Mouse (Mus musculus) G1E (cell line): ENCODE results near the gene Izumo4. TPM values are rescaled to one million over a fixed set of nuclear protein-coding genes. Genes with fewer than 3 reads are reported as not detected.

Source experiments
- ATAC-seq: 2 replicates; pipeline ENCODE4 v1.8.0; 2016; ENCODE audit warnings: mild to moderate bottlenecking; ENCODE audit not compliant: insufficient number of reproducible peaks, poor library complexity, low FRiP score, severe bottlenecking; ENCODE audit errors: extremely low read depth
- DNase-seq: peaks from one replicate; pipeline ENCODE4 v3.0.0; 2012; ENCODE audit warnings: low spot score
- H3K27me3 ChIP-seq: 2 replicates; pipeline ENCODE4 v1.6.1; 2012; ENCODE audit warnings: mild to moderate bottlenecking, low read length, inconsistent platforms; ENCODE audit not compliant: insufficient read depth
- H3K36me3 ChIP-seq: replicated peaks from 2 replicates; pipeline ENCODE3; 2012; ENCODE audit warnings: mild to moderate bottlenecking, inconsistent platforms
- H3K4me1 ChIP-seq: 2 replicates; pipeline ENCODE4 v1.6.1; 2012; ENCODE audit warnings: low read depth, low read length, inconsistent platforms, mixed read lengths; ENCODE audit not compliant: insufficient read depth
- H3K4me3 ChIP-seq: 2 replicates; pipeline ENCODE4 v1.5.1; 2012; ENCODE audit warnings: low read depth, mild to moderate bottlenecking, inconsistent platforms, low read length, moderate library complexity, mixed read lengths
- H3K9me3 ChIP-seq: replicated peaks from 2 replicates; pipeline ENCODE4 v1.6.1; 2012; ENCODE audit warnings: inconsistent platforms
- CTCF ChIP-seq: IDR thresholded peaks from 2 replicates; pipeline ENCODE4 v1.5.1; 2012; ENCODE audit warnings: low read depth, low read length, inconsistent platforms, mixed read lengths
- GATA1 ChIP-seq: IDR thresholded peaks from 2 replicates; pipeline ENCODE4 v1.6.1; 2012; ENCODE audit warnings: borderline replicate concordance, low read length, inconsistent platforms, mixed read lengths
- GATA2 ChIP-seq: IDR thresholded peaks from 2 replicates; pipeline ENCODE4 v1.6.1; 2012; ENCODE audit warnings: low read depth, low read length, inconsistent platforms, borderline replicate concordance
- POLR2AphosphoS5 ChIP-seq: IDR thresholded peaks from 2 replicates; pipeline ENCODE4 v1.6.1; 2012; ENCODE audit warnings: low read depth, low read length, inconsistent platforms; ENCODE audit not compliant: insufficient replicate concordance
- TAL1 ChIP-seq: conservative IDR thresholded peaks from 2 replicates; pipeline ENCODE4 v1.6.1; 2012; ENCODE audit warnings: low read depth, low read length, inconsistent platforms, mixed read lengths
- polyA plus RNA-seq: library from polyadenylated mRNA; stranded (reverse); fragments of >175 nt; gene quantifications from 2 replicates; pipeline ENCODE4 v1.2.3, GENCODE M21; 2012
- total RNA-seq, 2 experiments: library from RNA; stranded (forward) in 1 of 2; stranded (reverse) in 1 of 2; fragments of 200-1000 nt in 1 of 2; fragments of >200 nt in 1 of 2; fragmentation: Nextera tagmentation in 1 of 2; gene quantifications; 2 replicates each; pipeline ENCODE4 v1.2.3; 2014 to 2017

Gene Izumo4
- total and polyA plus RNA-seq, 3 experiments: 5.9 to 8.2 (median 7.4) TPM

DNA sequence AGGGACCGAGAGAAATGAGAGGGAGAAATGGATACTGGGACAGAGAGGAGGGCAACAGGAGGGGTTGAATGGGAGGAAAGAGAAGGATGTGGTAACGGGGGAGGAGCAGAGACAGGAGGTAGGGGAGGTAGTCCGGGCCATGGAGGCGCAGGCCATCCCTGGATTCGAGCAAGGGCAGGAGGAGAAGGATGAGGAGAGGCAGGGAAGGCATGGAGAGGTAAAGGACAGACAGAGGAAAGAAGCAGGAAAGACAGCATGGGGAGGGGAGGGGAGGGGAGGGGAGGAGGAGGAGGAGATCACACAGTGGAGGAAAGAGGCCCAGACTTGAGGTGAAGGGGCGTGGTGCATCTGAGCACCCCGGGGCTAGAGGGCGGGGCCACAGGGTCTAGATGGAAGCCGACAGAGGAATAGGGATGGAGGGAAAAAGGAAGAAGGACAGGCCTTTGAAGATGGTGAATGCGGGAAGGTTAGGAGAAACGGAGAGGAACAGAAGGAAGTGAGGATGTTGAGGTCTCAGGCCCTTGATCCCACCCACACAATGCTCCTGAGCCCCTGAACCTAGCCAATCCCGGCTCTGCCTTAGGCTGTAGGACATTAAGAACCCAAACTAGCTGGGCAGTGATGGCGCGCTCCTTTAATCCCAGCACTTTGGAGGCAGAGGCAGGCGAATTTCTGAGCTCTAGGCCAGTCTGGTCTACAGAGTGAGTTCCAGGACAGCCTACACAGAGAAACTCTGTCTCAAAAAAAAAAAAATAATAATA, 44.9 kb upstream of the Izumo4 start, which contains the start of gene Btbd2:
Gene Btbd2 (minus strand): TSS at position 209 of the 761 bp plus-strand sequence.
- no peak for ATAC-seq
- Histone ChIP-seq H3K9me3 (no peaks in the 10 kb centered on the region), H3K36me3 (peaks cover 23% of the 10 kb centered on the region), H3K27me3 (no peaks in the 10 kb centered on the region), H3K4me1 (peaks cover 65% of the 10 kb centered on the region), H3K4me3 (peak within 1 kb of the TSS; percentile 99)
- TF ChIP-seq GATA2 (no peak), GATA1 (no peak), TAL1 (no peak), POLR2AphosphoS5 (no peak), CTCF (no peak)
- DNase-seq: no peak

DNA sequence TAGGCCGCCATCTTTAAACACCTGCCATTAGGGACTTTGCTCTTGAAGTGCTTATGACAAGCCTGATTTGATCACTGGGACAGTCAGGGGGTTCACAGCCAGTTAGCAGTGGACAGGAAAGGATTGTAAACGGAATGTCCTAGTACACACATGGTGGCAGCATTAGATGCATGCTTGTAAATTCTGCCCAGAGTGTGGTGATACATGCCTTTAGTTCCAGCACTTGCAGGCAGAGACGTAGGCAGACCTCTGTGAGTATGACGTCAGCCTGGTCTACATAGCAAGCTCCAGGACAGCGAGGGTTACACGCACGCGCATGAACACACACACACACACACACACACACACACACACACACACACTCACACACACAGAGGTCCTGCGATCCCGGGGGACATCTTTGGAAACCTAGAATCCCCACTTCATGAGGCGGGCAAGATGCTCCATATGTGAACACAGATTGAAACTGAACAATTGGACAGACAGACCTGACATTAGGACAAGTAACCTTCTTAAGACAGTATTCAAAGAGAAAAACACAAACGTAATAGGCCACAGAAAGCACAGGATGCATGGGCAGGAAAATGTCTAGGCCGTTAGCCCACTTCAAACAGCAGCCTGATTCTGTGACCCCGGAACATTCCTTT, 43.7 kb upstream of the Izumo4 start:
- H3K9me3 ChIP-seq: no peaks in the 10 kb centered on the region

GRCm38 (mm10) chr10:80658841-80659202, 43.2 kb upstream of the Izumo4 start:
- ATAC-seq (peak; percentile 42), DNase-seq (no peak)
- Histone ChIP-seq H3K4me3 (peak overlapping the region; percentile 50; the same call in 1 of the 2 replicates), H3K27me3 (no peaks in the 10 kb centered on the region), H3K36me3 (peaks cover 9% of the 10 kb centered on the region), H3K4me1 (peaks cover 75% of the 10 kb centered on the region), H3K9me3 (no peaks in the 10 kb centered on the region)
- TF ChIP-seq POLR2AphosphoS5 (no peak), GATA2 (no peak), CTCF (no peak), TAL1 (no peak), GATA1 (no peak)

More for the DNA sequence above, 43.7 kb upstream of the Izumo4 start:
- Histone ChIP-seq H3K4me1 (peaks cover 70% of the 10 kb centered on the region), H3K36me3 (peaks cover 12% of the 10 kb centered on the region), H3K27me3 (no peaks in the 10 kb centered on the region), H3K4me3 (peak overlapping the region; percentile 50; the same call in 1 of the 2 replicates)
- DNase-seq: no peak
- ATAC-seq: no peak
- TF ChIP-seq GATA1: no peak
- no peak for TF ChIP-seq GATA2
- no peak for TF ChIP-seq POLR2AphosphoS5
- no peak for TF ChIP-seq TAL1
- TF ChIP-seq CTCF: no peak

DNA sequence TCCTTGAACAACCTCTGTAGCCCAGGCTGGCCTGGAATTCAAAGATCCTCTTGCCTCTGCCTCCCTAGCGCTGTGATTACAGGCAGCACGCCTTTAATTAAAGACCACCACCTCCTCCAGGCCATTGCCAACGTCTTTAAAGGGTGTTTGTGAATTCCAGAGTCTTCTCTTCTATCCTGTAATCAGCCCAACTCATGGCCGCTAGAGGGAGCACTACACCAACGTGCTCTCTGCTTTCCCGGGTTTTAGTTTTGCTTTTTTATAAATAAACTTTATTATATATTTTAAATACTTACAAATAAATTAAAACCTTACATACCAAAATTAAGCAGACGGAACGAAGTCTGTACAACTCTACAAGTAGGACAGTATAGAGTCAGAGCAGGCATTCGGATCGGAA, 42.8 kb upstream of the Izumo4 start:
- Histone ChIP-seq H3K9me3 (no peaks in the 10 kb centered on the region), H3K4me3 (peak overlapping the region; percentile 33; the same call in 1 of the 2 replicates), H3K27me3 (no peaks in the 10 kb centered on the region), H3K36me3 (peaks cover 8% of the 10 kb centered on the region), H3K4me1 (peaks cover 76% of the 10 kb centered on the region)
- no peak for TF ChIP-seq GATA2
- TF ChIP-seq CTCF: peak; percentile 34
- no peak for ATAC-seq
- DNase-seq: no peak

- Histone ChIP-seq H3K27me3 (no peaks in the 10 kb centered on the region), H3K4me3 (no peak overlapping the region), H3K36me3 (peaks cover 12% of the 10 kb centered on the region), H3K4me1 (peaks cover 78% of the 10 kb centered on the region), H3K9me3 (no peaks in the 10 kb centered on the region)
- TF ChIP-seq TAL1 (no peak), POLR2AphosphoS5 (no peak), CTCF (peak; percentile 64)
- DNase-seq: no peak
- ATAC-seq: no peak
Observed at GRCm38 (mm10) chr10:80661149-80661548, 40.8 kb upstream of the Izumo4 start.

DNA sequence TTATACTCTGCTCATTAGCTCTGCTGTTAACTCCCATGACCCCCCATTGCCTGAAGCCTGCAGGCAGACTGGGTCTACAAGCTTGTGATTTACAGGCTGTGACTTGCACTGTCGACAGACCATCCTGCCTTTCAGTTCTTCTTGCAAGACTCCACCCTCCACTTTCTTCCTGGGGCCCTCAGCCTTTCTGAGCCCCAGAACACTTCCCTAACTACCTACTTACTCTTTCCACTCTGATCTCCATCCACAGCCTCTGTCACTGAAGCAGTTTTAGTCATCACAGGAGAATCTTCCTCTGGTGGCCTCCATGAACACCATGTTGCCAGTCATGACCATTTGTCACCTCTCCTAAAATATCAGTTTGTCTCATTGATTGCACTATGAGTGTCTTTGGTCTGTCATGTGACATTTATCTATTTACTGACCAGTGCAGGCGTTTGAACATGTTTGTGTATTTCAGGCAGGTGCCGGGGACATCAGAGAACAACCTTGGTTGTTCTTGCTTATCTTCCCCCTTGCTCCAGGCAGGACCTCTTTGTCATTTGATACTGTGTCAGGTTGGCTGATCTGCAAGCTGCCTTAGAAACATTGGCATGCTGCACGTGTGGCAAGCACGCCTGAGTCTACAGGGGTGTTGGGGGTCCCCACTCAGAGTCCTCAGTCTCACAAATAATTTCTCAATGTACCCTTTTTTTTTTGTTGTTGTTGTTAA, 38.3 kb upstream of the Izumo4 start:
- Histone ChIP-seq H3K36me3 (peaks cover 37% of the 10 kb centered on the region), H3K4me1 (peaks cover 81% of the 10 kb centered on the region), H3K4me3 (no peak overlapping the region), H3K27me3 (no peaks in the 10 kb centered on the region; the same call in 1 of the 2 replicates), H3K9me3 (no peaks in the 10 kb centered on the region)
- DNase-seq (no peak), ATAC-seq (no peak)
- TF ChIP-seq GATA2 (no peak), TAL1 (no peak), CTCF (no peak)
